Mouse (Mus musculus) MEL (cell line): ENCODE measurements around the gene Gm10722.
"Not testable (repeated sequence)": the region's sequence is repeated elsewhere in the genome, so short reads cannot be mapped to it uniquely, and the experiment has no call there.

Source experiments
- CTCF ChIP-seq, 3 experiments: IDR thresholded peaks in 2 of 3; conservative IDR thresholded peaks in 1 of 3; 2 replicates each; pipeline ENCODE4 v1.5.1; 2011 to 2012; ENCODE audit warnings: low read length in 3 of 3, low read depth in 2 of 3, mild to moderate bottlenecking in 2 of 3, improper control_type of control experiment in 1 of 3, inconsistent platforms in 1 of 3, mixed read lengths in 1 of 3, moderate library complexity in 1 of 3; ENCODE audit not compliant: control insufficient read depth in 1 of 3, insufficient read depth in 1 of 3, poor library complexity in 1 of 3, severe bottlenecking in 1 of 3
- POLR2A ChIP-seq, 2 experiments: IDR thresholded peaks; 2 replicates each; pipeline ENCODE4 v1.6.1; 2011 to 2012; ENCODE audit warnings: low read length in 2 of 2, mild to moderate bottlenecking in 2 of 2, control low read depth in 1 of 2, improper control_type of control experiment in 1 of 2, low read depth in 1 of 2, moderate library complexity in 1 of 2; ENCODE audit not compliant: control insufficient read depth in 1 of 2, insufficient read depth in 1 of 2, poor library complexity in 1 of 2
- SMC3 ChIP-seq: IDR thresholded peaks from 2 replicates; pipeline ENCODE4 v1.6.1; 2011; ENCODE audit warnings: low read depth, low read length, improper control_type of control experiment

- TF ChIP-seq POLR2A (IDR thresholded peaks at IDR 0.05; ENCODE audit: control insufficient read depth in 1 of 2, insufficient read depth in 1 of 2, low read depth in 1 of 2, low read length in 2 of 2, poor library complexity in 1 of 2); CTCF (IDR thresholded peaks at IDR 0.05 in 2 of 3, conservative IDR thresholded peaks at IDR 0.05 in 1 of 3; ENCODE audit: control insufficient read depth in 1 of 3, insufficient read depth in 1 of 3, low read depth in 2 of 3, low read length in 3 of 3, poor library complexity in 1 of 3, severe bottlenecking in 1 of 3); SMC3: not testable (repeated sequence)
These were observed 15.2 kb downstream of the Gm10722 start for GRCm38 (mm10) chr9:3015896-3016295.
